Mouse (Mus musculus) thymus, adult 2 months (tissue): ENCODE data around the gene Cd69.

ENCODE experiments used
- CTCF ChIP-seq: fragments of 200-500 bp; IDR thresholded peaks from 2 replicates; pipeline ENCODE4 v1.5.1; 2012; ENCODE audit warnings: mild to moderate bottlenecking, control low read depth, low read length, moderate library complexity, borderline replicate concordance; ENCODE audit not compliant: control insufficient read depth, poor library complexity, insufficient read depth; ENCODE audit errors: extremely low read depth
- POLR2A ChIP-seq: fragments of 200-500 bp; IDR thresholded peaks from 2 replicates; pipeline ENCODE4 v1.6.1; 2012; ENCODE audit warnings: mild to moderate bottlenecking, low read length, control low read depth, moderate library complexity; ENCODE audit not compliant: control insufficient read depth, poor library complexity, insufficient read depth; ENCODE audit errors: extremely low read depth

DNA sequence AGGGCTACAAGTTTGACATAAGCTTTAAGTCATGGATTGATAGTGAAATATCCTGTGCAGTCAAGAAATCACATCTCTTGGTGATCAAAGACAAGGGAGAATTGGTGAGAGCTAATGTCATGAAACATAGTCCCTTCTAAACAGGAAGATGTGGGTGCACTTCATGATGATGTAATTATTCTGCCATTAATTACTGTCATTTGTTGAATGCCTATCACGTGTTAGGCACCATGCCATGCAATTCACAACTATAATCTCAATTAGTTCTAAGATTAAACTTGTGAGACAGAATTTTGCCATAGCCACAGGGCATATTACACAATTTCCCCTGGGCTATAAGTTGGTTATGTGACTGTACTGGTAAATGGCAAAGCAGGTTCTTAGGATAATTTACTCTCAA is 28.2 kb downstream of the Cd69 start:
- TF ChIP-seq CTCF = no peak
- no peak for TF ChIP-seq POLR2A
